Mouse (Mus musculus) olfactory bulb, adult 2 months (tissue): ENCODE data around the gene Mrps27. TPM values are rescaled to one million over a fixed set of nuclear protein-coding genes. Genes with fewer than 3 reads are reported as not detected.

Experiments used
- H3K27ac ChIP-seq: fragments of 200-500 bp; 2 replicates; pipeline ENCODE4 v1.5.1; 2012; ENCODE audit warnings: low read depth, low read length; ENCODE audit not compliant: insufficient read depth
- H3K4me1 ChIP-seq: fragments of 200-500 bp; 2 replicates; pipeline ENCODE4 v1.6.1; 2012; ENCODE audit warnings: low read length; ENCODE audit not compliant: control insufficient read depth, insufficient read depth
- H3K4me3 ChIP-seq: fragments of 200-500 bp; 2 replicates; pipeline ENCODE4 v1.5.1; 2012; ENCODE audit warnings: mild to moderate bottlenecking, low read depth, low read length, moderate library complexity; ENCODE audit not compliant: insufficient read depth
- CTCF ChIP-seq: fragments of 200-500 bp; IDR thresholded peaks from 2 replicates; pipeline ENCODE4 v1.5.1; 2012; ENCODE audit warnings: low read depth, mild to moderate bottlenecking, low read length, moderate library complexity; ENCODE audit not compliant: insufficient read depth
- POLR2A ChIP-seq: fragments of 200-500 bp; IDR thresholded peaks from 2 replicates; pipeline ENCODE4 v1.6.1; 2012; ENCODE audit warnings: mild to moderate bottlenecking, low read depth, low read length, moderate library complexity; ENCODE audit not compliant: insufficient read depth
- WGBS: fragments of 180-500 bp; shearing (Covaris S2); methylation state at CpG from one replicate; pipeline ENCODE4 v1.1.7; 2018; 5-methylcytosine and 5-hydroxymethylcytosine counted together
- polyA plus RNA-seq: library from polyadenylated mRNA; stranded (reverse); fragments of >200 nt; gene quantifications from 2 replicates; pipeline ENCODE4 v1.2.4, GENCODE M21; 2012; ENCODE audit warnings: low replicate concordance; ENCODE audit not compliant: missing spikeins, insufficient read depth, insufficient read length

The Mrps27 gene
- polyA plus RNA-seq, 1 experiment: not detected

DNA sequence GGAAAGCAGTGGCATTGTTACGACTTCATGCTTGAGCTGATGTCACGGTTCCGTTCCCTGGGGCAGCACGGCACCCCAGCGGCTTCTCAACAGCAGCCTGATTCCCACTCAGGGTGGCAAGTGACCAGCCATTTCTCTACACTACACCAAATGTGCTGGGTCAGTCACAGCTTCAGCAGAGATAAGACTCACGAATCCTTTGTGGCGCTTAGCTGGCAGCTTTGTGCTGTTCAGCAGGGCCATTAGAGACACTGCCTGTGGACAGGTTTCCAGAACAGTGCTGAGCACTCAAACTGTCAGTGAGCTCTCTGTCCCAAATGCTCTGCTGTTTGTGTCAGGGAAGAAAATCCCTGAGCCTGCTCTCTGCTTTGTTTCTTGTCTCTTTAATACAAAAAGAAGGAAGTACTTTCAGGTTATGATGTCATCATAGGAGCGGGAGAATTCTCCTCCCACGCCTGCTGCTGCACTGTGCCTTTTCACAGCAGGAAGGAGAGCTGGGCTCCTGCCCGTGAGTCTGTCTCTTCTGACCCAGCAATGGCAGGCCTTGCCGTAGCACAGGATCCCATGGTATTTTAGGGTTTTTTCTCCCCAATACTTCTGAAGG is 68.0 kb downstream of the Mrps27 start:
- TF ChIP-seq CTCF (no peak), POLR2A (no peak)
- Histone ChIP-seq H3K4me1 (peaks cover 12% of the 10 kb centered on the region), H3K4me3 (no peak overlapping the region), H3K27ac (peak overlapping the region; percentile 24; the same call in 1 of the 2 replicates)
- WGBS: 47% methylated on average over 11 of the region's 11 CpGs

GRCm38 (mm10) chr13:99413481-99414351 is 69.1 kb downstream of the Mrps27 start:
- Histone ChIP-seq H3K4me1 (peaks cover 12% of the 10 kb centered on the region), H3K4me3 (no peak overlapping the region), H3K27ac (no peak overlapping the region)
- TF ChIP-seq CTCF (no peak), POLR2A (no peak)
- 80% methylated on average over 13 of the region's 13 CpGs for WGBS

DNA sequence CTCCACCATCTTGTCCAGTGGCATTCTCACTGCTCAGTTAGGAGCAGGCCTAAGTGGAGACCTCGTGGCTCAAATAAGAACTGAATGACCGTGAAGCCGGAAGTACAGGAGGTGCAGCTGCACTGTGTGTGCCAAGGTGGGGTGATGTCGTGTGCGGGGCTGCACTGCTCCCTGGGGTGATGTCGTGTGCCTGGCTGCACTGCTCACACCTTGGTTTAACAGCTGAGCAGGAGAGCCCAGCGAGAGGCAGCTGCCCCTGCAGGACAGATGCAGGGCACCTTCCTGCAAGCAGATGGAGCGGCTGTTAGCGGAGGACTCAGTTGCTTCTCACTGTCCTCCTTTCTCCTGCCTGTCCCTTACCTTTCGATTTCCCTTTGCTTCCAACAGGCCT is 69.8 kb downstream of the Mrps27 start:
- peaks cover 13% of the 10 kb centered on the region for H3K4me1 ChIP-seq
- no peak overlapping the region for H3K4me3 ChIP-seq
- 67% methylated on average over 10 of the region's 10 CpGs for WGBS
- TF ChIP-seq POLR2A (no peak), CTCF (no peak)
- no peak overlapping the region for H3K27ac ChIP-seq

GRCm38 (mm10) chr13:99416601-99417000 is 72.0 kb downstream of the Mrps27 start:
- Histone ChIP-seq H3K27ac (no peak overlapping the region), H3K4me1 (peaks cover 14% of the 10 kb centered on the region), H3K4me3 (no peak overlapping the region)
- no peak for TF ChIP-seq POLR2A
- no peak for TF ChIP-seq CTCF
- WGBS: 90% methylated on average over 9 of the region's 9 CpGs

GRCm38 (mm10) chr13:99423581-99423980 is 79.0 kb downstream of the Mrps27 start:
- 88% methylated on average over 13 of the region's 13 CpGs for WGBS

DNA sequence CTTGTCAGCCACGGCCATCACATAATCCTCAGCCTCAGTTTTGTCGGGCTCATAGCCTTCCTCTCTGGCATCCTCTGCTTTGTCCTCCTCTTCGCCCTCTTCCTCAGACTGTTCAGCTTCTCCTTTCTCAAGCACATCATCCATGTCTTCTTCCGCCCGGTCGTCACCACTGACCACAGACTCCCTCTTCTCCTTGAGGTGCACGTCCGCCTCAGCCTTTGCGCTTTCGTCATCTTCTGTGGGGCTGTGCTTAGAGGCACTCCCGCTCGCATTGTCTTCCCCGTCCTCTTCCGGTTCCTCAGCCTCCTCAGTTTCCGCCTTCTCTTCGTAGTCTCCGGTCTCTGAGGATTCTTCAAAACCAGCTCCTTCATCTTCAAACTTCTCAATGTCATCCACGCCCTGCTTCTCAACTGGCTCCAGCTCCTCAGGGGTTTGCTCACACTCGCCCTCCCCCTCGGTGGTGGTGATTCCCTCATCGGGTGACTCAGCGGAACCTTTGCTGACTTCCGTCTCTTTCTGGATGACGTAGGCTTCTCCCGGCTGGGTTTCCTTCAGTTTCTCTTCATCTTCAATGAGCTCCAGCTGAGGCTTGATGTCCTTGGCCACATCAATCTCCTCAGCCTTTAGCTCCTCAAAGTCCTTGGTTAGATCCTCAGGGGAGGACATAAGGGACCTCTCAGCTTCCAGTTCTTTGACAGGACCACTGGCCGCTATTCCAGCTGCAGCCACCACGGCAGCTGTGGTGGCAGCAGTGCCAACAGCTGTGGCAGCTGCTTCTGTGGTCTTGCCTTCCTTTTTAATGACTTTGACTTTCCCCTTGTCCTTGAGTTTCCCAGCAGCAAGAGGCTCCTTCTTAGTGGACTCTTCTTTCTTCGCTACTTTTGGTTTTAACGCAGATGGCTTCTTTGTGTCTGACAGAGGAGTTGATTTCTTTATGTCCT is 88.8 kb downstream of the Mrps27 start:
- WGBS: 87% methylated on average over 29 of the region's 29 CpGs
- TF ChIP-seq CTCF (no peak), POLR2A (no peak)
- Histone ChIP-seq H3K4me3 (no peak overlapping the region), H3K27ac (no peak overlapping the region), H3K4me1 (peaks cover 10% of the 10 kb centered on the region; the same call in 1 of the 2 replicates)

More at GRCm38 (mm10) chr13:99423581-99423980, 79.0 kb downstream of the Mrps27 start:
- Histone ChIP-seq H3K4me1 (peaks cover 4% of the 10 kb centered on the region; the same call in 1 of the 2 replicates), H3K4me3 (no peak overlapping the region), H3K27ac (no peak overlapping the region)
- no peak for TF ChIP-seq POLR2A
- no peak for TF ChIP-seq CTCF

GRCm38 (mm10) chr13:99434494-99434893 is 89.9 kb downstream of the Mrps27 start:
- Histone ChIP-seq H3K4me1 (peaks cover 4% of the 10 kb centered on the region; the same call in 1 of the 2 replicates), H3K4me3 (no peak overlapping the region), H3K27ac (no peak overlapping the region)
- 73% methylated on average over 9 of the region's 9 CpGs for WGBS
- TF ChIP-seq CTCF: no peak
- no peak for TF ChIP-seq POLR2A

- TF ChIP-seq POLR2A: no peak
- no peak for TF ChIP-seq CTCF
- peaks cover 9% of the 10 kb centered on the region; the same call in 1 of the 2 replicates for H3K4me1 ChIP-seq
- no peak overlapping the region for H3K27ac ChIP-seq
- no peak overlapping the region for H3K4me3 ChIP-seq
Measured at GRCm38 (mm10) chr13:99437051-99437450, 92.5 kb downstream of the Mrps27 start.

GRCm38 (mm10) chr13:99439357-99439756 is 94.8 kb downstream of the Mrps27 start:
- TF ChIP-seq CTCF (no peak), POLR2A (no peak)
- no peak overlapping the region for H3K27ac ChIP-seq
- no peak overlapping the region for H3K4me3 ChIP-seq
- H3K4me1 ChIP-seq: peaks cover 17% of the 10 kb centered on the region
- 88% methylated on average over 5 of the region's 5 CpGs for WGBS
